Mouse (Mus musculus) liver, postnatal 0 days (tissue): ENCODE measurements at regions not wholly inside any gene's neighbourhood (a gene's known extent, or its start where the extent isn't known, plus 50 kb on each side); places are given as distances from the start of the nearest gene placed in this dataset.

Experiments
- CTCF ChIP-seq: sonication (generic); IDR thresholded peaks from 2 replicates; pipeline ENCODE4 v1.5.1; 2016; ENCODE audit warnings: antibody characterized with exemption, low read depth
- EP300 ChIP-seq: IDR thresholded peaks from 2 replicates; pipeline ENCODE4 v1.6.1; 2016; ENCODE audit warnings: antibody characterized with exemption, low read depth, mild to moderate bottlenecking

- TF ChIP-seq CTCF, result no peak
- TF ChIP-seq EP300, result no peak
Measured at GRCm38 (mm10) chr2:173442056-173442455, 80.3 kb upstream of the 1700021F07Rik start.
